Mouse (Mus musculus) ES-Bruce4 (cell line): ENCODE measurements around the gene Bcam. TPM values are rescaled to one million over a fixed set of nuclear protein-coding genes. Genes with fewer than 3 reads are reported as not detected.

ENCODE experiments used
- H3K27ac ChIP-seq: 2 replicates; pipeline ENCODE4 v1.5.1; 2012; ENCODE audit warnings: low read length, inconsistent platforms; ENCODE audit not compliant: insufficient read depth
- H3K27me3 ChIP-seq: 2 replicates; pipeline ENCODE4 v1.6.1; 2012; ENCODE audit warnings: mild to moderate bottlenecking, low read length, inconsistent platforms; ENCODE audit not compliant: control insufficient read depth, poor library complexity, insufficient read depth, severe bottlenecking
- H3K36me3 ChIP-seq: 2 replicates; pipeline ENCODE4 v1.6.1; 2012; ENCODE audit warnings: inconsistent platforms, mild to moderate bottlenecking, low read length, moderate library complexity; ENCODE audit not compliant: control insufficient read depth, poor library complexity, insufficient read depth, severe bottlenecking
- H3K4me1 ChIP-seq: one replicate; pipeline ENCODE4 v1.8.1; 2011; ENCODE audit warnings: low read length; ENCODE audit not compliant: control insufficient read depth, insufficient read depth
- H3K4me3 ChIP-seq: 2 replicates; pipeline ENCODE4 v1.5.1; 2011; ENCODE audit warnings: low read depth, mild to moderate bottlenecking, low read length
- H3K9ac ChIP-seq: 2 replicates; pipeline ENCODE4 v1.6.1; 2012; ENCODE audit warnings: low read depth, mild to moderate bottlenecking, inconsistent platforms; ENCODE audit not compliant: poor library complexity, severe bottlenecking
- H3K9me3 ChIP-seq: replicated peaks from 2 replicates; pipeline ENCODE4 v1.6.1; 2012; ENCODE audit warnings: mild to moderate bottlenecking, low read length, inconsistent platforms; ENCODE audit not compliant: control insufficient read depth, poor library complexity, insufficient read depth, severe bottlenecking
- CTCF ChIP-seq: IDR thresholded peaks from one replicate; pipeline ENCODE4 v1.8.1; 2011; ENCODE audit warnings: low read depth, low read length
- EP300 ChIP-seq: IDR thresholded peaks from 2 replicates; pipeline ENCODE4 v1.6.1; 2011; ENCODE audit warnings: low read depth, low read length; ENCODE audit not compliant: insufficient read depth
- POLR2A ChIP-seq: IDR thresholded peaks from one replicate; pipeline ENCODE4 v1.8.1; 2011; ENCODE audit warnings: low read length; ENCODE audit not compliant: insufficient read depth
- polyA plus RNA-seq: library from polyadenylated mRNA; stranded (reverse); fragments of >200 nt; gene quantifications from 2 replicates; pipeline ENCODE4 v1.2.4, GENCODE M21; 2011; ENCODE audit warnings: low read depth; ENCODE audit not compliant: missing spikeins, insufficient read depth, insufficient read length

Gene Bcam
- polyA plus RNA-seq, 1 experiment = 138 TPM

GRCm38 (mm10) chr7:19815296-19816223, 44.7 kb upstream of the Bcam start:
- TF ChIP-seq CTCF (no peak), EP300 (0 out of 2 replicates have a peak, but pooled peaks have one; percentile 35), POLR2A (peak; percentile 40)
- Histone ChIP-seq H3K27ac (peak overlapping the region; percentile 99), H3K9ac (peak overlapping the region; percentile 85), H3K9me3 (peaks cover 6% of the 10 kb centered on the region; the same call in 1 of the 2 replicates), H3K4me3 (peak overlapping the region; percentile 69), H3K27me3 (no peaks in the 10 kb centered on the region), H3K4me1 (peaks cover 7% of the 10 kb centered on the region), H3K36me3 (peaks cover 5% of the 10 kb centered on the region; the same call in 1 of the 2 replicates)

GRCm38 (mm10) chr7:19813579-19814122, 42.8 kb upstream of the Bcam start:
- Histone ChIP-seq H3K36me3 (no peaks in the 10 kb centered on the region), H3K4me3 (no peak overlapping the region), H3K27ac (no peak overlapping the region), H3K9me3 (no peaks in the 10 kb centered on the region), H3K9ac (no peak overlapping the region), H3K27me3 (no peaks in the 10 kb centered on the region), H3K4me1 (peaks cover 3% of the 10 kb centered on the region)
- TF ChIP-seq EP300 (no peak), CTCF (no peak), POLR2A (no peak)

- Histone ChIP-seq H3K9ac (no peak overlapping the region), H3K36me3 (no peaks in the 10 kb centered on the region), H3K4me3 (no peak overlapping the region), H3K4me1 (peaks cover 2% of the 10 kb centered on the region), H3K27ac (no peak overlapping the region), H3K27me3 (no peaks in the 10 kb centered on the region), H3K9me3 (no peaks in the 10 kb centered on the region)
- TF ChIP-seq CTCF (no peak), EP300 (no peak), POLR2A (no peak)
Observed at GRCm38 (mm10) chr7:19813161-19813560, 42.3 kb upstream of the Bcam start.

- H3K27me3 ChIP-seq = no peaks in the 10 kb centered on the region
- no peaks in the 10 kb centered on the region for H3K36me3 ChIP-seq
- no peak for TF ChIP-seq CTCF
- no peak for TF ChIP-seq POLR2A
- TF ChIP-seq EP300 = no peak
- H3K4me1 ChIP-seq = peaks cover 2% of the 10 kb centered on the region
- no peaks in the 10 kb centered on the region for H3K9me3 ChIP-seq
- no peak overlapping the region for H3K9ac ChIP-seq
- no peak overlapping the region for H3K27ac ChIP-seq
- peak overlapping the region; percentile 15; the same call in 1 of the 2 replicates for H3K4me3 ChIP-seq
Observed at GRCm38 (mm10) chr7:19811114-19811513, 40.3 kb upstream of the Bcam start.

- Histone ChIP-seq H3K4me1 (peaks cover 2% of the 10 kb centered on the region), H3K27me3 (no peaks in the 10 kb centered on the region), H3K9ac (no peak overlapping the region), H3K27ac (no peak overlapping the region), H3K4me3 (peak overlapping the region; percentile 8), H3K36me3 (no peaks in the 10 kb centered on the region), H3K9me3 (no peaks in the 10 kb centered on the region)
- TF ChIP-seq EP300 (no peak), CTCF (no peak), POLR2A (no peak)
Observed at GRCm38 (mm10) chr7:19809369-19809768, 38.6 kb upstream of the Bcam start.

GRCm38 (mm10) chr7:19806356-19806969, 35.6 kb upstream of the Bcam start:
- peaks cover 2% of the 10 kb centered on the region for H3K4me1 ChIP-seq
- no peak overlapping the region for H3K9ac ChIP-seq
- H3K27ac ChIP-seq = no peak overlapping the region
- TF ChIP-seq POLR2A (no peak), CTCF (no peak), EP300 (no peak)
- H3K36me3 ChIP-seq = no peaks in the 10 kb centered on the region
- no peaks in the 10 kb centered on the region for H3K9me3 ChIP-seq
- no peaks in the 10 kb centered on the region for H3K27me3 ChIP-seq
- H3K4me3 ChIP-seq = no peak overlapping the region
